Mouse (Mus musculus) bone marrow, adult 2 months (tissue): Measurements from ENCODE around the gene Fzd5. TPM values are rescaled to one million over a fixed set of nuclear protein-coding genes. Genes with fewer than 3 reads are reported as not detected.

Experiments
- H3K27ac ChIP-seq: fragments of 200-500 bp; 2 replicates; pipeline ENCODE4 v1.5.1; 2012; ENCODE audit warnings: low read depth, mild to moderate bottlenecking, control low read depth, inconsistent platforms, low read length; ENCODE audit not compliant: control insufficient read depth, poor library complexity, insufficient read depth
- H3K4me1 ChIP-seq: fragments of 200-500 bp; 2 replicates; pipeline ENCODE4 v1.6.1; 2011; ENCODE audit warnings: low read length; ENCODE audit not compliant: control insufficient read depth, insufficient read depth
- H3K4me3 ChIP-seq: fragments of 200-500 bp; replicated peaks from 2 replicates; pipeline ENCODE3; 2011; ENCODE audit warnings: mild to moderate bottlenecking, low read depth, low read length, control low read depth; ENCODE audit not compliant: control insufficient read depth
- CTCF ChIP-seq: fragments of 200-500 bp; IDR thresholded peaks from 2 replicates; pipeline ENCODE4 v1.5.1; 2011; ENCODE audit warnings: low read length, control low read depth; ENCODE audit not compliant: control insufficient read depth, insufficient read depth
- POLR2A ChIP-seq: fragments of 200-500 bp; IDR thresholded peaks from 2 replicates; pipeline ENCODE4 v1.6.1; 2011; ENCODE audit warnings: low read depth, mild to moderate bottlenecking, control low read depth, low read length, borderline replicate concordance; ENCODE audit not compliant: control insufficient read depth
- WGBS: fragments of 180-500 bp; shearing (Covaris S2); methylation state at CpG from one replicate; pipeline ENCODE4 v1.1.7; 2018; 5-methylcytosine and 5-hydroxymethylcytosine counted together
- polyA plus RNA-seq: library from polyadenylated mRNA; stranded (reverse); fragments of >200 nt; gene quantifications from 2 replicates; pipeline ENCODE4 v1.2.4, GENCODE M21; 2011; ENCODE audit warnings: low replicate concordance; ENCODE audit not compliant: missing spikeins, insufficient read depth, insufficient read length

The Fzd5 gene
- polyA plus RNA-seq: 1.6 and 2.1 TPM in 2 replicates

DNA sequence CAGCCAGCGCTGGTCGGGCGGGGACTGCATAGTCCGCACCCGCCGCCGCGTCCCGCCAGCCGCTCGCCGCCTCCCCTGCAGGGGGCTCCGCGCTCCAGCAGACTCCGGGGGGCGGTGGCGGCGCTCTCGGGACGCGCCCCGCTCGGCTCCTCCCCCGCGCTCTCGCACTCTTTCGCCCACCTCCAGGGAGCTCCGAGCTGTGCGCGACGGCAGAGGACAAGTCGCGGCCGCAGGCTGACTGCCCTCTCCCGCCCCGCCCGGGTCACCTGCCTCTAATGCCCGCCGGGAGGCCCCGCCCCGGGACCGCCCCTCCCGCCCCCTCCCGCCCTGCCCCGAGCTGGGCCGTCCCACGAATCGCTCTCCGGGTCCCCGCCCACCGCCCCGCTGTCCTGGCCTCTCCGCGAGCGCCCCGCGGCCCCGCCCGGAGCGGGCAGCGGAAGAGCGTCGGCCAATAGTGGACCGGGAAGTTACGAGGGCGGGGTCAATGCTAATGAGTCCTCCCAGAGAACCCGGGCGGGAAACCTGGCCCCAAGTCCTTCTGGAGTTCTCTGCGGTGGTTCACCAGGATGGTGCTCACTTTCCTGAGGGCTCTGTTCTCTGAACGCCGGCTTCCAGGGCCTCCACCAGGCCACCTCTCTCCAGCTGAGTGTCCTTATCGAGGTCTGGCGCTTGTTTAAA is at the start of gene Fzd5:
Gene Fzd5, minus strand, starts transcription at position 250 of the 678 bp plus-strand sequence.
- Histone ChIP-seq H3K27ac (peak within 1 kb of the TSS; percentile 69), H3K4me1 (peaks cover 5% of the 10 kb centered on the region), H3K4me3 (peak within 1 kb of the TSS; percentile 63)
- TF ChIP-seq POLR2A: peak; percentile 81
- no peak for TF ChIP-seq CTCF
- WGBS: 1% methylated on average over 70 of the region's 73 CpGs

DNA sequence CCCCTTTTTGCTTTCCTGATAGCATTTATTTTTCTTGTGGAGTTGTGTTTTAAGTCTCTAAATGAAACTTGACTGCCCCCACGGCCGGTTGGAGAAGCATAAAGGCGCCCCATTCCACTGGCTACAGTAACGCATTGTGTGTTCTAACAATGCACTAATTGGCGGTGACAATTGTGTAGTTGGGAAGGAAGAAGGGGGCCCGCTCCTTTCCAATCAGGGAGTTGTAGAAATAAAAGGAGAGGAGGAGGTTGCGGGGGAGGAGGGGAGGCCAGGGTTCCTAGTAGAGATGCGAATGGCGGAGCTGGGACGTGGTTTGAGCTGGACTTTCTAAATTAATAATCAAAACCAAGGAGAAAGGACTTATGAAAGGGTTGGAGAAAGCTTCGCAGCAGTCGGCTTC is 42.3 kb upstream of the Fzd5 start:
- Histone ChIP-seq H3K4me1 (no peaks in the 10 kb centered on the region), H3K27ac (no peak overlapping the region), H3K4me3 (no peak overlapping the region)
- TF ChIP-seq CTCF (no peak), POLR2A (no peak)
- 86% methylated on average over 12 of the region's 12 CpGs for WGBS

DNA sequence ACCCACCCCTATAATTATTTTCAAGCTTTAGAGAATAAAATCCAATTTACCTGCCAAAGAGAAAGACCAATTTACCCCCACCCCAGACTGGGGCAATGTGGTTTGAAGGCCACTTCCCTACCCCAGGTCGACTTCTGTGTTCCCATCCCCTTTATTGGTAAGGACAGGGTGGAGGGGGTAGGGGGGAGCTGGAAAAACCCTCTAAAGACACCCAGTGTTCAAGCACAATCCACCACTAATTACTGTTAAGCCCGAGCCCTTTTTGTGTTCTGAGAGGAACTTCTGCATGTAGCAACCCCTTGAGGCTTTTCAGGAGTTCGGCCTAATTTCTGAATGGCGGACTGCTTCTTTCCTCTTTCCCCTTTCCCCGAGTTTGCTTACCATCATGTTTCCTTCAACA is 41.9 kb upstream of the Fzd5 start:
- TF ChIP-seq CTCF (no peak), POLR2A (no peak)
- Histone ChIP-seq H3K4me1 (no peaks in the 10 kb centered on the region), H3K4me3 (no peak overlapping the region), H3K27ac (no peak overlapping the region)
- 39% methylated on average over 5 of the region's 5 CpGs for WGBS

DNA sequence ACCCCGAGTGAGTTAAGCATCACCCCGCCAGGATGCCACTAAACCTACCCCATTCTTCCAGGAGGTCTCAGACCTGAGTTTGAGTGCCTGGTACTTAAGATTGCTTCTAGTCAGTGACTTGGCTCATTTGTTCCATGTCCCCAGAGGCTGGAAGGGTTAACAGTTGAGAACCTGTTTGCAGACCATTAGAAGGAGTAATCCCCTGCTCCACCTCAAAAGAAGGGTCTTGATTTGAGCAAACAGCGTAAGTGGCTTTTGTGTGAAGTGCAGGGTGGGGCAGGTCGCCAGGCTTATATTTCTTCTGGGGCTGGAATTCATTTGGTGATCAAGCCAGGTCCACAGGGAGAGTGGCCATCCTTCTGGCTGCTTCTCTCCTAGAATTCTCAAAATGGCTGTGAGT is 35.8 kb upstream of the Fzd5 start:
- 71% methylated on average over 4 of the region's 4 CpGs for WGBS
- TF ChIP-seq POLR2A (no peak), CTCF (no peak)
- Histone ChIP-seq H3K4me3 (no peak overlapping the region), H3K27ac (no peak overlapping the region), H3K4me1 (no peaks in the 10 kb centered on the region)

DNA sequence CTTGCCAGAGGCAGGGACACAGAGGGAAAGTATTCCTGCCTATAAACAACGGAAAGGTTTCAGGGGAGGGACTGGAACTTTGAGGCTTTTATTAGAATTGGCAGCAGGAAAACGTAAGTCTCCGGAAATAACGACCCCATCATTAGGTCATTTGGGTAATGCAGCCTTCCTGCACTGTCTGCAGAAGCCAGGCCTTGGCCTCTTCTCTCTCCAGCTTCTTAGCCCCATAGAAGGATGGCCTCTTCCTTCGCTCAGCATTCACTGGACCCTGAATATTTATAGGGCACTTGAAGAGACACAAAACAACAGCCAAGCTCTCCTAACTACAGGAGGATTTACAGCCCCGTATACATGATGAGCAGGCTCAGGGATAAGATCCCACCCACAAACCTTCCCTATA is 32.6 kb upstream of the Fzd5 start:
- no peak for TF ChIP-seq POLR2A
- TF ChIP-seq CTCF: no peak

DNA sequence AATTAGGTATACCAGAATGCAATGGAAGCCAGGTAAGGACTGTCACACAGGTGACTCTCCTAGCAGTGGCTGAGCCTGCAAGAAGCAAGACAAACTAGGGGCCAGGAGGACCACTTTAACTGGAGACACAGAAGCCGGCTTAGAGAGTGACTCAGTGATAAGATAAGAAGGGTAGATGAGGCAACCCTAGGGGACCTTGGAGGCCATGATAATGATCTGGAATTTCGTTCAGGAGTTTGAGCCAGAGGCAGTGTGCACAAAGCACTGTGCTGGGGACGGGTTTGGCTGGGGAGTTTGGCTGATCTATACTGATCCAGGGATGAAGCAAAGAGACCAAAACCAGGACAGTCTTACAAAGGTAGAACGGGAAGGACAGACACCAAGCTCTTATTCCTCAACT is 24.1 kb upstream of the Fzd5 start:
- H3K27ac ChIP-seq: no peak overlapping the region
- H3K4me1 ChIP-seq: no peaks in the 10 kb centered on the region
- no peak for TF ChIP-seq CTCF
- 72% methylated on average over 4 of the region's 4 CpGs for WGBS
- no peak overlapping the region for H3K4me3 ChIP-seq

More for the DNA sequence above, 32.6 kb upstream of the Fzd5 start:
- 61% methylated on average over 6 of the region's 6 CpGs for WGBS
- Histone ChIP-seq H3K4me1 (no peaks in the 10 kb centered on the region), H3K27ac (no peak overlapping the region), H3K4me3 (no peak overlapping the region)

DNA sequence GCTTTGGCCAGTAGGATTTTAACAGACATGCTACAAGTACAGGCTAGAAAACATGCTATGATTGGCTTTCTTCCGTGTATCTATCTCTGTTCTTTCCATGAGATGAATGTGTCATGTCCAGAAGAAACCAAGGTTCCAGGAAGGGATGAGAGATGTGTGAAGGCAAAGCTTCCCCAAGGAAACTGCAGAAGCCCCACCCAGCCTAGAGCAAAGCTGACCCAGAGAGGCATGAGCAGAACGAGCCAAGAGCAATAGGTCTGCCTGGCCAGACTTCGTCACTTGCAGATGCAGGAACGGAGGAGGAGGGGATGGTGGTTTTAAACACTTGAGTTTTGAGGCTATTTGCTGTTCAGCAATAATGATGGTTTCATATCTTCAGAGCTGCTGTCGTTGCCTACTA is 20.2 kb upstream of the Fzd5 start:
- H3K4me3 ChIP-seq: no peak overlapping the region
- WGBS: 78% methylated on average over 5 of the region's 5 CpGs
- H3K27ac ChIP-seq: no peak overlapping the region
- TF ChIP-seq POLR2A: no peak
- TF ChIP-seq CTCF: no peak
- no peaks in the 10 kb centered on the region; the same call in 1 of the 2 replicates for H3K4me1 ChIP-seq

DNA sequence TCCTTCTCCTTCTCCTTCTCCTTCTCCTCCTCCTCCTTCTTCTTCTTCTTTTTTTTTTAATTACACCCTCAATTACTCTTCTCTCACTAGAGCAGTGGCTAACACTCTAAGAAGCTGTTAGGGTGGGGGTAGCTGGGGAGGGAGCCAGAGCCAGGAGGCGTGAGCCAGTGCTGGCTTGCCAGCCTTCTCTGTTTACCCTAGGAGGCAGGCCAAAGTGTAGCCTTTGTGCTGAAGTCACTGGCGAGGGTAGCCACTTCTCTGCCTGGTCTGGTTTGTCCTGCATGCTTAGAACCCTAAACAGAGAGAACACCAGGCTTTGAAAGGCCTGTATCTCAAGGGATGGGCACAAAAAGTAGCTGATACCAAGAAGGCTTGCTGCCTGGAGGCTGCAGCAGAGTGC is 19.7 kb upstream of the Fzd5 start:
- Histone ChIP-seq H3K4me3 (no peak overlapping the region), H3K4me1 (no peaks in the 10 kb centered on the region; the same call in 1 of the 2 replicates), H3K27ac (no peak overlapping the region)
- TF ChIP-seq CTCF: no peak
- no peak for TF ChIP-seq POLR2A
- 28% methylated on average over 2 of the region's 2 CpGs for WGBS

DNA sequence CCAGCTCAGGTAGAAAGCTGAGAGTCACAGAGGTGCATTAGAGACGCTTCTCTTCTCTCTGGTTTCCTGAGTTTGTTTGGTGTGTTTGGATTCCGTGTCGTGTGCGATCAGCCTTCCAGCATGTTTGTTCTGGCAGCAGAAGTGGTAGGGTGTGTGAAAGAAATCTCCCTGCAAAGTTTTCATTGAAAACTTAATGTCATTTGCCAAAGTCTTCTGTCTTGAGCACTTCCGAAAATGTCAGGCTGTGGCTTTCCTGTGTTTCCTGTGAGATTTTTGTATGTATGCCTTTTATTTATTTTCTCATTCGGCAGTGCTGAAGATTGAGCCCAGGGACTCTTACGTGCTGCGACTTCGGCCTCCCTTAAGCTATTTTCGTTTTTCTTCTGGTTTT is 19.1 kb upstream of the Fzd5 start:
- WGBS: 5% methylated on average over 10 of the region's 10 CpGs
- no peaks in the 10 kb centered on the region; the same call in 1 of the 2 replicates for H3K4me1 ChIP-seq
- no peak overlapping the region for H3K27ac ChIP-seq
- no peak for TF ChIP-seq POLR2A
- no peak for TF ChIP-seq CTCF
- no peak overlapping the region for H3K4me3 ChIP-seq
